Mouse (Mus musculus): ENCODE measurements at regions not wholly inside any gene's neighbourhood (a gene's known extent, or its start where the extent isn't known, plus 50 kb on each side); places are given as distances from the start of the nearest gene placed in this dataset.

DNA sequence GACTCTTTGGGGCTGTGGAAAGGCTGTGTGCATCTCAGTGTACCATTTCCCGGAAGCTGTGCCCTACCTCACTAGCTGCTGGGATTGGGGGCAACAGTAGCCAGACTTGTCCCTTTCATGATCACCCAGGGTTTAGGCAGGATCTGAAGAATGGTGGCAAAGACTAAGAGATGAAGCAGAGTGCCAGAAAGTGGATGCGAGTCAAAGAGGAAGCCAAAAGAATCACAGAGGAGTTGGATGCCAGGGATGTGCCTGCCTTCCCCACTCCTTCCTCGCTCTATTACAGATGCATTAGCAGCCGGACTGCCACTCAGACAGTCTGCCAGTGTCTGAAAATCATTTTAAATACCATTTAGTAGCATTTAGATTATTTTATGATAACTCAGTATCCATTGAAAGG is 271.5 kb upstream of the Slc24a2 start:
- WGBS, result 86% methylated on average over 4 of the region's 4 CpGs
- Histone ChIP-seq H3K36me3 (no peaks in the 10 kb centered on the region), H3K27ac (no peak overlapping the region), H3K27me3 (no peaks in the 10 kb centered on the region), H3K9ac (no peak overlapping the region), H3K4me1 (no peaks in the 10 kb centered on the region), H3K4me3 (no peak overlapping the region), H3K9me3 (no peaks in the 10 kb centered on the region), H3K4me2 (no peak overlapping the region)
- no peak for ATAC-seq (ENCODE audit: insufficient number of reproducible peaks, low FRiP score, low TSS enrichment, low read depth)

DNA sequence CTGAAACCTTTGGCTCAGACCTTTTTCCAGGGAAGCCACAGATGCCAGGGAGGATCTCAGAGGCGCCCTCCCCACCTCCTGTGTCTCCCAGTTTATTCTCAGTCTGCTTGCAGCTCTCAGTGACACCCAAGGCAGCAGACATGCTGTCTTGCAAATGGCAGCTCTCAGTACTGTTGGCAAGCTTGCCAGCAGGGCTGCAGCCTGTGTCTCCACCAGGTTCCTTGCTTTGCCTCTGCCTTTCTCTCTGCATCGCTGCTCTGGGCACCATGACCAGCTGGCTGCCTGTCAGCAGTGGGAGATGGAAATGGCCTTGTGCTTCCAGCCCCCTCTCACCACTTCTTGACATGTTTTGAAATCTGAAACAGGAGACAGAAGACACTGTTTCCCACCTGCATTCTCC is 270.2 kb upstream of the Slc24a2 start:
- no peak overlapping the region for H3K27ac ChIP-seq
- H3K9ac ChIP-seq, result no peak overlapping the region
- no peaks in the 10 kb centered on the region for H3K4me1 ChIP-seq
- no peaks in the 10 kb centered on the region for H3K9me3 ChIP-seq
- H3K27me3 ChIP-seq, result no peaks in the 10 kb centered on the region
- 82% methylated on average over 2 of the region's 2 CpGs for WGBS
- H3K4me2 ChIP-seq, result no peak overlapping the region
- H3K4me3 ChIP-seq, result no peak overlapping the region
- no peaks in the 10 kb centered on the region for H3K36me3 ChIP-seq
- ATAC-seq (ENCODE audit: insufficient number of reproducible peaks, low FRiP score, low TSS enrichment, low read depth), result no peak

DNA sequence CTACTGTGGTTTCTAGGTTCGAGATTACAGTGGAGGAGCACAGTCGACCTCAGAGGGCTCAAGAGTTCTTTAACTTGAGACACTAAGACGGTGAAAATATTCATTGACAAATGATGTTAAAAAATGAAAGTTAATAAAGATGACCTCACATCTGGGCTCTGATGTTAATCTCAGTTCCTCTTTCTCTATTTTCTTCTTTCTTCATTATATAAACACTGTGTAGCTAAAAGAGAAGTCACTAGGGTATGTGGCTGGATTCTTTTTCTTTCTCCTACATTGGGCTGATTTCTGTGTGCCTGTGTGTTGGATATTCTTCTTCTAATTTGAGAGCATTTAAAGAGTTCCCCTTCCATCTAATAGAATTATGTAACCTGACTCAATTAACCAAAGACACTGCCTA is 257.5 kb upstream of the Slc24a2 start:
- WGBS, result 80% methylated on average over 3 of the region's 3 CpGs
- Histone ChIP-seq H3K27ac (no peak overlapping the region), H3K4me3 (no peak overlapping the region), H3K9me3 (no peaks in the 10 kb centered on the region), H3K9ac (no peak overlapping the region), H3K36me3 (no peaks in the 10 kb centered on the region), H3K27me3 (no peaks in the 10 kb centered on the region), H3K4me2 (no peak overlapping the region), H3K4me1 (no peaks in the 10 kb centered on the region)
- no peak for ATAC-seq (ENCODE audit: insufficient number of reproducible peaks, low FRiP score, low TSS enrichment, low read depth)

DNA sequence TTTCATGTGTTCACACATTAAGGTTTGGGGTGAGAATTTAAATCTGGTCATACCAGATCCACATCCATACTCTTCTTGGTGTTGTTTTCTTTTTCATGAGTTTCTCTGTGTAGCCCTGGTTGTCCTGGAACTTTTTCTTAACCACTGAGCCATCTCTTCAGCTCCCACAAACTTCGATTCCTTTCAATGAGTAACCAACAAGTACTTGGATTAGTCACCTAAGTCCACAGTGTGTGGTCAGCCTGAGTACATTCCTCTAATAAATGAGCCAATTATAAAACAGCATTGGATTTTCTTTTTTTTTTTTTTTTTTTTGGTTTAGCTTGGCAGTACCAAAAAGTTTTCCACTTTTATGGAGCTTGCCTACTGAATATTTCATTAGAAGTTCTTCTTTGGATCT is 245.3 kb upstream of the Slc24a2 start:
- H3K36me3 ChIP-seq, result no peaks in the 10 kb centered on the region
- WGBS, result 74% methylated on average over 1 of the region's 1 CpGs
- no peak for ATAC-seq (ENCODE audit: insufficient number of reproducible peaks, low FRiP score, low TSS enrichment, low read depth)

DNA sequence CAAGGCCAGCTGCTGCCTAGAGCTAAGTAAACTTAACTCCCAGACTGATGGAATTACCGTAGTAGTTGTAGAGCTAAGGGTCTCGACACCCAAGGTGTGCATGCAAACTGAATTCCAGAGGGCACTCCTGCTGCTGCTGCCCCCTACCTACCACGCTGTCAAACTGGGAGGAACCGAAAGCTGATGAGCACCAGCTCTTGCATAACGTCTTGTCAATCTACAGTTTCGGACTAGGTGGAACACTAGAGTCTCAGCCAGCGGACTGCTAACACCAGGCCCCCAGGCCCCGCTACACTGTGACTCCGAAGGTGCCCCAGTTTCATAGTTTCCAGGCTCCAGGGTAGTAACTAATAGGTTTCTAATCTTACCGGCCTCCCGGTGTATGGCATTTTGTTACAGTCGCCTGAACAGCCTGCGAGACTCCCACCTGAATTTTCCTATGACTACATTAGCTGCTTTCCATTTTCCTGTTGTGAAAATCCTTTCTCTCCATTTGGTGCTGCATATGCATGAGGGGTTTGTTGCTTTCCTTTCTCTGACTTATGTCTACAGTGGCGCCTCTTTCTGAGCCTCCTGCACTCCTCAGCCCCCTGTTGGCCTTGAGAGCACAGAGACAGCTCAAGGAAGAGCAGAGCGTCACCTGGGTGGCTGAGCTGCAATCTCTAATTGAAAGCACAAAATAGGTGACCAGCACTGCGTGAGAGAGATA is 243.2 kb upstream of the Slc24a2 start:
- H3K9me3 ChIP-seq, result no peaks in the 10 kb centered on the region
- H3K4me3 ChIP-seq, result no peak overlapping the region
- H3K4me1 ChIP-seq, result 0 out of 2 replicates have a peak, but pooled peaks cover 4% of the 10 kb centered on the region
- ATAC-seq (ENCODE audit: insufficient number of reproducible peaks, low FRiP score, low TSS enrichment, low read depth), result no peak
- H3K9ac ChIP-seq, result no peak overlapping the region
- no peak overlapping the region for H3K4me2 ChIP-seq
- no peaks in the 10 kb centered on the region for H3K36me3 ChIP-seq
- WGBS, result 86% methylated on average over 16 of the region's 16 CpGs
- H3K27ac ChIP-seq, result no peak overlapping the region
- no peaks in the 10 kb centered on the region for H3K27me3 ChIP-seq

More for the DNA sequence above, 245.3 kb upstream of the Slc24a2 start:
- H3K9me3 ChIP-seq, result no peaks in the 10 kb centered on the region
- no peak overlapping the region for H3K27ac ChIP-seq
- no peak overlapping the region for H3K4me3 ChIP-seq
- 0 out of 2 replicates have a peak, but pooled peaks cover 4% of the 10 kb centered on the region for H3K4me1 ChIP-seq
- no peak overlapping the region for H3K4me2 ChIP-seq
- no peak overlapping the region for H3K9ac ChIP-seq
- H3K27me3 ChIP-seq, result no peaks in the 10 kb centered on the region

DNA sequence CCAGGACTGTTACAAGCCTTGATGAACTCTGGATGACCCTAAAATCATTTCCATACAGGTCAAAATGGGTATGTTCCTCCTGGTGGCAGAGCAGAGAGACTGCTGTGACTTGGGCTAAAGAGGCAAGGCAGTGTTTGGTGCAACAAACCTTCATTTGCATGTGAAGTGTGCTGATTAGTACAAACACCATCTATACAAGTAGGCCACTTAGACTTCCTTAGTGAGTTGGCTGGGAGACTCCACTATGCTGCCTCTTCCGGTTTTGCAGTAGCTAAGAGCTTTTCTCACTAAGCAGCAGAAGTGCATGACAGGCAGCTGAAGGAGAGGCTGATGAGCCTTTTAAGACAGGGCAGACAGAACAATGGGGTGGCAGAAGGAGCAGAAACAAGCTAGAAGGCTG is 242.5 kb upstream of the Slc24a2 start:
- H3K4me2 ChIP-seq, result no peak overlapping the region

DNA sequence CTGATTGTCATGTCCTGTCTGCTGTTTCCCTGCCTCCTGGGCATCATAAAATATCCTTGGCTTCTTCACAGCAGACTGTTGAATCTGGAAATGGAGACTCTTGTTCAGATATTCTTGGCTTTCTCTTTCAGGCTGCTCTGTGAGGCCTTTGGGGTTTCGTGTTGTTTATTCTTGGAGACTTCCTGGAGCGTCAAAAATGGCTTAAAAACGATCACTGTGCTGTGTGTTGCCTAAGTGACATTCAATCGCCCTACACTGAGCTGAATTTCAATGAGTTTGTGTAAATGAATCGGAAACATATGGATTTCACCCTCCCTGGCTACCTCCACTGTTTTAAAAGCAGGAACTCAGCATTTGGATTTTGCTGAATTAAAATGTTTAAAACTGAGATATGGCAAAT is 241.1 kb upstream of the Slc24a2 start:
- Histone ChIP-seq H3K4me3 (no peak overlapping the region), H3K9me3 (no peaks in the 10 kb centered on the region), H3K9ac (no peak overlapping the region), H3K27ac (no peak overlapping the region), H3K27me3 (no peaks in the 10 kb centered on the region), H3K36me3 (no peaks in the 10 kb centered on the region), H3K4me2 (no peak overlapping the region), H3K4me1 (0 out of 2 replicates have a peak, but pooled peaks cover 4% of the 10 kb centered on the region)
- no peak for ATAC-seq (ENCODE audit: insufficient number of reproducible peaks, low FRiP score, low TSS enrichment, low read depth)
- WGBS, result 48% methylated on average over 5 of the region's 5 CpGs

More for the DNA sequence above, 242.5 kb upstream of the Slc24a2 start:
- Histone ChIP-seq H3K36me3 (no peaks in the 10 kb centered on the region), H3K9me3 (no peaks in the 10 kb centered on the region), H3K4me1 (0 out of 2 replicates have a peak, but pooled peaks cover 4% of the 10 kb centered on the region), H3K9ac (no peak overlapping the region), H3K27ac (no peak overlapping the region), H3K4me3 (no peak overlapping the region), H3K27me3 (no peaks in the 10 kb centered on the region)
- no peak for ATAC-seq (ENCODE audit: insufficient number of reproducible peaks, low FRiP score, low TSS enrichment, low read depth)
- WGBS, result 63% methylated on average over 1 of the region's 1 CpGs

DNA sequence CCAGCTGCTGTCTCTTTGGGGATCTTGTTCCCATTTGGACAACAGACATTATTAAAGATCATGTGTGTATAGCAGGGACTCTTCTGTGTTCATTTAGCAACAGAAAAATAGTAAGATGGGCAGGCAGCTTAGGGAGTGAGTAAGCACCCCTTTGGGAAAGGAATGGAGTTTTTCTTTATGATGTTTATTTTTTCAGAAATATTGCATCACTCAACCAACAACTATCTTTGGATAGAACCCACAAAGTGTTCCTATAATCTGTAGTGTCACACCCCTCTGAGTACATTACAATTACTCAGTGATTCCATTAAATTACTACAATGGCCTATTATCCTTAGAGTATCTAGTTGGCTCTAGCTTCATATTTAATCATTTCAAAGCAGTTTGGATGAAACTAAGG is 237.3 kb upstream of the Slc24a2 start:
- no peaks in the 10 kb centered on the region for H3K36me3 ChIP-seq
- no peak overlapping the region for H3K4me2 ChIP-seq
- H3K27ac ChIP-seq, result no peak overlapping the region
- H3K4me3 ChIP-seq, result no peak overlapping the region
- no peak for ATAC-seq (ENCODE audit: insufficient number of reproducible peaks, low FRiP score, low TSS enrichment, low read depth)
- 0 out of 2 replicates have a peak, but pooled peaks cover 4% of the 10 kb centered on the region for H3K4me1 ChIP-seq
- no peaks in the 10 kb centered on the region for H3K27me3 ChIP-seq
- H3K9ac ChIP-seq, result no peak overlapping the region
- no peaks in the 10 kb centered on the region for H3K9me3 ChIP-seq

DNA sequence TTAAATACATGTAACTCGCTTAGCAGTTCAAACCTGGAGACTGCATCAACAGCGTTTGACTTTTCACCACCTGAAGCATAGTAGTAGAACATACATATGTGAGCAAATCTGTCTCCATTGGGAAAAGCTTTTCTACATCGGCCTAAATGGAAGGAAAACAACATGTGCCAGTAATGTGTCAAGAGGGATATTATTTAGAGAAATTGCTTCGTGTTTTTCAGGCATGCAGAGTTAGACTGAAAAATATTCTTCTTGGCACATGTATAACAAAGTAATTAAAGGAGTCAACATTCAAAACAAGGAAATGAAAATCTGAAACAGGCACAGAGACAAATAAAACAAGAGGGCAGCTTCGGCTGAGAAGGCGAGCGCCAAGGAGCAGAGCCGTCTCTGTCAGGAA is 236.7 kb upstream of the Slc24a2 start:
- H3K4me2 ChIP-seq, result no peak overlapping the region
- ATAC-seq (ENCODE audit: insufficient number of reproducible peaks, low FRiP score, low TSS enrichment, low read depth), result no peak
- no peak overlapping the region for H3K4me3 ChIP-seq
- peaks cover 4% of the 10 kb centered on the region; the same call in 1 of the 2 replicates for H3K4me1 ChIP-seq
- H3K27ac ChIP-seq, result no peak overlapping the region
- no peak overlapping the region for H3K9ac ChIP-seq
- H3K9me3 ChIP-seq, result no peaks in the 10 kb centered on the region
- WGBS, result 57% methylated on average over 8 of the region's 8 CpGs
- H3K27me3 ChIP-seq, result no peaks in the 10 kb centered on the region
- no peaks in the 10 kb centered on the region for H3K36me3 ChIP-seq

DNA sequence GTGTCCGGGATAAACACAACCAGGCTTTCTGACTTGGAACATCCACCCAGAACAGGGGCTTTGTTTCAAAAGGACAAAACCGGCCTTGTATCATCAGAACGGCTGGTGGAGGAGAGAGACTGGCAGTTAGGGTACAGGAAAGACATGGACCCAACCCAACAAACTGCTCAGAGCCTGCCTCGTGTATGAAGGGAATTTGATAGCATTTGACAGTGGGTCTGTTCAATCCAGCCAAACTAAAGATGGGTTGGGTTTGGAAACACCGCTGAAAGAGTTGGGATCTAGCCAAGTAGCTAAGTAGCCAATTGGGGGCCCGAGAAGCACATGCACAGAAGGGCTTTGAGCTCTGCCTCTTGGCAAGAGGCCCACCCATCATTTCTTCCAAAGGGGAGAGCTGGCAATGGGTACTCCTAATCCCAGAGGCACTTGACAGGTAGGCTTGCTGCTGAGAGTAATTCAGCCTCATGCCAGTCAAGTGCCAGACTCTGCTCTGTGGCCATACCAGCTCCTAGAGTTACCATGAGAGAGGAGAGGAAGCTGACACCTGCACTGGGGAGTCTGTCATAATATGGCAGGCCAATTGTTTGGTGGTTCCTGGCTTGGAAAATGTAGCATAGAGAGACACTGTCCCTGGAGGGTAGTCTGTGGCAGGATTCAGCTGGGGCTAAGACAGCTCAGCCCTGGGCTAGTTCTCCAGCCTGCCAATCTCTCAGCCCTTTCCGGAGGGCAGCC is 231.1 kb upstream of the Slc24a2 start:
- Histone ChIP-seq H3K9me3 (no peaks in the 10 kb centered on the region), H3K27ac (no peak overlapping the region; the same call in 1 of the 2 replicates), H3K4me2 (no peak overlapping the region), H3K4me3 (no peak overlapping the region), H3K4me1 (peaks cover 8% of the 10 kb centered on the region), H3K27me3 (no peaks in the 10 kb centered on the region), H3K36me3 (no peaks in the 10 kb centered on the region), H3K9ac (no peak overlapping the region)
- ATAC-seq (ENCODE audit: insufficient number of reproducible peaks, low FRiP score, low TSS enrichment, low read depth), result 0 out of 2 replicates have a peak, but pooled peaks have one; percentile 19
- 49% methylated on average over 7 of the region's 7 CpGs for WGBS

DNA sequence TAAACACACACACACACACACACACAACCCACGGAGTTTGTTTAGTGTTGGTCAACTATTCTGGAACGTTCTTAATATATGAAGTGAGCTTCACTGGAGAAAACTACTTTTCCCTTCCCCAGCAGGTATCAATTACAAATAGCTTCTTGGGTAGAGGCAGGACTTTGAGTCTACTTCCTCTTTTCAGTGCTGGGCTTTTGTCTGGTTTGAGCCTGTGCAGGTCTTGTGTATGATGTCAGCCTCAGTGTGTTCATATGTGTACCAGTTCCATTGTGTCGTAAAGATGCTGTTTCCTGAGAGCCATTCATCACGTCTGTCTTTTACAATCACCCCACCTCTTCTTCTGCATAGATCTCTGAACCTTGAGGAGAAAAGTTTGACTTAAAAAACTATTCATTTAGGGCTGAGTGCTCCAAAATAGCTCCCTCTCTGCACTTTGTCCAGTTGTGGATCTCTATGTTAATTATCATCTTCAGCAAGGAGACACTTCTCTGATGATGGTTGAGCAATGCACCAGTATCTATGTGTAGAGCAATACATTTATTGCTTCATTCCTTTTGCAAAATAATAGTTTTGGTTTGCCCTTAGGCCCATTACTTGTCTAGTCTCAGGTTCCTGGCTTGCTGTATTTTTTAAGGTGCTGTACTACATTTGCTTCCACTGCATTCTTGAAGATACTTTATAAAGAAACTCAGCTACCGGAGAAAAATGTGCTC is 225.7 kb upstream of the Slc24a2 start:
- H3K4me2 ChIP-seq, result no peak overlapping the region
- no peak for ATAC-seq (ENCODE audit: insufficient number of reproducible peaks, low FRiP score, low TSS enrichment, low read depth)
- H3K9ac ChIP-seq, result no peak overlapping the region
- H3K4me3 ChIP-seq, result no peak overlapping the region
- H3K27ac ChIP-seq, result no peak overlapping the region
- no peaks in the 10 kb centered on the region for H3K27me3 ChIP-seq
- H3K9me3 ChIP-seq, result no peaks in the 10 kb centered on the region
- H3K36me3 ChIP-seq, result no peaks in the 10 kb centered on the region
- H3K4me1 ChIP-seq, result peaks cover 1% of the 10 kb centered on the region; the same call in 1 of the 2 replicates
- WGBS, result 64% methylated on average over 5 of the region's 5 CpGs

DNA sequence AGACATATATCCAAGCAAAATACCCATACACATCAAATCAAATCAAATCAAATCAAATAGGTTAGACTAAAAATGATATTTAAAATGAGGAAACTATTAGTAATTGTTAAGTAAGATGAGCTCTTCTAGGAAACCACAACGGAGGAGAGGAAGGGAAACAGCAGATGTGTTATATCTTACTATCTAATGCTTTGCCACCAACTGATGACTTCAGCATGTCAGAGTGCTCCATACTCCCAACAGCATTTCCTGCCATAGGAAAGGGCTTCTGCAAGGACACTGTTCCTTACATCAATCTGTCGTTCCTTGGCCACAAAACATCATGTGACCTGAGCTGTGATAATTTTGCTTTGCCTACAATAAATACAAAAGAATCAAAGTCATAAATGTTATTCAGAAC is 221.8 kb upstream of the Slc24a2 start:
- ATAC-seq (ENCODE audit: insufficient number of reproducible peaks, low FRiP score, low TSS enrichment, low read depth), result no peak
- Histone ChIP-seq H3K27me3 (no peaks in the 10 kb centered on the region), H3K4me1 (0 out of 2 replicates have a peak, but pooled peaks cover 3% of the 10 kb centered on the region), H3K36me3 (no peaks in the 10 kb centered on the region), H3K4me2 (no peak overlapping the region), H3K9me3 (no peaks in the 10 kb centered on the region), H3K4me3 (no peak overlapping the region), H3K9ac (no peak overlapping the region), H3K27ac (no peak overlapping the region)
- WGBS, result 65% methylated on average over 2 of the region's 2 CpGs

Measured in limb, embryonic 15.5 days (tissue).